8 mouse cellular contexts compared by ENCODE assay signal in genomic region chr12:22030263-22030662, GRCm38 (mm10).
DNase-seq lines count a peak whose midpoint lies in the region; ATAC-seq and TF ChIP-seq lines count a peak whose summit lies in the region.
"Not testable (repeated sequence)": the region's sequence is repeated elsewhere in the genome, so short reads cannot be mapped to it uniquely, and the experiment has no call there.

No protein-coding gene starts in this region.

- not testable (repeated sequence) for H3K4me3 ChIP-seq in forebrain, embryonic 11.5 days (ENCODE audit: low read depth, low read length); midbrain, embryonic 11.5 days (ENCODE audit: low read depth, low read length)
- H3K4me3 ChIP-seq in hindbrain, embryonic 12.5 days = peak overlapping the region; percentile 18
- peak overlapping the region; percentile 24 for H3K4me3 ChIP-seq in kidney, embryonic 14.5 days (ENCODE audit: low read length)
- H3K4me3 ChIP-seq in limb, embryonic 15.5 days = peak overlapping the region; percentile 30
- H3K4me3 ChIP-seq in testis, adult 2 months (ENCODE audit: control insufficient read depth, low read depth, low read length) = peak overlapping the region; percentile 66

- not testable (repeated sequence) for H3K27me3 ChIP-seq in forebrain, embryonic 11.5 days (ENCODE audit: control insufficient read depth, insufficient read depth, low read length); hindbrain, embryonic 12.5 days; kidney, embryonic 14.5 days (ENCODE audit: control insufficient read depth, insufficient read depth, low read length); limb, embryonic 15.5 days; midbrain, embryonic 11.5 days (ENCODE audit: control insufficient read depth, insufficient read depth, low read length); testis, adult 2 months (ENCODE audit: control insufficient read depth, insufficient read depth, low read length)

- not testable (repeated sequence) for TF ChIP-seq CTCF in testis, adult 2 months (IDR thresholded peaks at IDR 0.05; ENCODE audit: control insufficient read depth, insufficient read depth, insufficient replicate concordance, low read depth, low read length)

- 11% methylated on average over 34 of the region's 45 CpGs for WGBS in forebrain, embryonic 11.5 days
- WGBS in hindbrain, embryonic 12.5 days = 11% methylated on average over 39 of the region's 45 CpGs
- 14% methylated on average over 26 of the region's 45 CpGs for WGBS in kidney, embryonic 14.5 days
- WGBS in limb, embryonic 15.5 days = 6% methylated on average over 45 of the region's 45 CpGs
- WGBS in midbrain, embryonic 11.5 days = 10% methylated on average over 37 of the region's 45 CpGs

- H3K9ac ChIP-seq in forebrain, embryonic 11.5 days (ENCODE audit: low read length); hindbrain, embryonic 12.5 days; limb, embryonic 15.5 days; midbrain, embryonic 11.5 days (ENCODE audit: low read length): not testable (repeated sequence)
- H3K9ac ChIP-seq in kidney, embryonic 14.5 days (ENCODE audit: low read depth, low read length) = 0 out of 2 replicates have a peak overlapping the region, but pooled peaks have one; percentile 4

- H3K9me3 ChIP-seq in forebrain, embryonic 11.5 days (ENCODE audit: control insufficient read depth, low read length); hindbrain, embryonic 12.5 days (replicated peaks); kidney, embryonic 14.5 days (ENCODE audit: control insufficient read depth, low read length); limb, embryonic 15.5 days; midbrain, embryonic 11.5 days (ENCODE audit: control insufficient read depth, low read length): not testable (repeated sequence)

- not testable (repeated sequence) for TF ChIP-seq POLR2A in testis, adult 2 months (IDR thresholded peaks at IDR 0.05; ENCODE audit: control insufficient read depth, low read depth, low read length)

- H3K27ac ChIP-seq in forebrain, embryonic 11.5 days (ENCODE audit: low read depth, low read length); hindbrain, embryonic 12.5 days; kidney, embryonic 14.5 days (ENCODE audit: low read depth, low read length); limb, embryonic 15.5 days; midbrain, embryonic 11.5 days (ENCODE audit: low read depth, low read length); testis, adult 2 months (ENCODE audit: control insufficient read depth, insufficient read depth, low read depth, low read length): not testable (repeated sequence)

- not testable (repeated sequence) for H3K4me1 ChIP-seq in forebrain, embryonic 11.5 days (replicated peaks; ENCODE audit: control insufficient read depth, insufficient read depth, low read length); hindbrain, embryonic 12.5 days; kidney, embryonic 14.5 days (ENCODE audit: control insufficient read depth, insufficient read depth, low read length); limb, embryonic 15.5 days; midbrain, embryonic 11.5 days (ENCODE audit: control insufficient read depth, insufficient read depth, low read length); testis, adult 2 months (ENCODE audit: control insufficient read depth, insufficient read depth, low read length)

- ATAC-seq in forebrain, embryonic 11.5 days (replicated peaks; ENCODE audit: low FRiP score); hindbrain, embryonic 12.5 days (ENCODE audit: low FRiP score); kidney, embryonic 14.5 days (ENCODE audit: low FRiP score, low TSS enrichment); limb, embryonic 15.5 days (ENCODE audit: insufficient number of reproducible peaks, low FRiP score, low TSS enrichment, low read depth); midbrain, embryonic 11.5 days (ENCODE audit: low FRiP score): not testable (repeated sequence)

- H3K4me2 ChIP-seq in forebrain, embryonic 11.5 days (ENCODE audit: low read depth, low read length, severe bottlenecking); midbrain, embryonic 11.5 days: not testable (repeated sequence)
- H3K4me2 ChIP-seq in hindbrain, embryonic 12.5 days (replicated peaks) = peak overlapping the region; percentile 29
- H3K4me2 ChIP-seq in kidney, embryonic 14.5 days (replicated peaks; ENCODE audit: low read depth, low read length) = peak overlapping the region; percentile 38; the same call in 1 of the 2 replicates
- H3K4me2 ChIP-seq in limb, embryonic 15.5 days = peak overlapping the region; percentile 39

- DNase-seq in 3T3-L1 (ENCODE audit: low read depth, low spot score) = peak; percentile 5
- peak; percentile 0 for DNase-seq in embryo, embryonic 10.5 days (ENCODE audit: low spot score)
- peak; percentile 34 for DNase-seq in forebrain, embryonic 11.5 days (ENCODE audit: low spot score)
- DNase-seq in midbrain, embryonic 11.5 days (ENCODE audit: low spot score, missing footprints) = peak; percentile 67

- not testable (repeated sequence) for H3K36me3 ChIP-seq in forebrain, embryonic 11.5 days (ENCODE audit: control insufficient read depth, insufficient read depth, low read length); hindbrain, embryonic 12.5 days; kidney, embryonic 14.5 days (ENCODE audit: control insufficient read depth, insufficient read depth, low read length); limb, embryonic 15.5 days; midbrain, embryonic 11.5 days (ENCODE audit: control insufficient read depth, insufficient read depth, low read length); testis, adult 2 months (ENCODE audit: control insufficient read depth, insufficient read depth, low read length)

Comparison
In these comparisons a context has a peak if more than half of its experiments do, and no peak if none do; other contexts are left out.
1. DNase-seq: peak in every context shown above with its lines; median percentile 67 in midbrain, embryonic 11.5 days; 34 in forebrain, embryonic 11.5 days; 5 in 3T3-L1; 0 in embryo, embryonic 10.5 days.